Mouse (Mus musculus) stomach, postnatal 0 days (tissue): ENCODE measurements around the gene Pou4f1.

Experiments
- CTCF ChIP-seq: IDR thresholded peaks from 2 replicates; pipeline ENCODE4 v1.5.1; 2016; ENCODE audit warnings: antibody characterized with exemption, low read depth, mild to moderate bottlenecking, moderate library complexity
- EP300 ChIP-seq: optimal IDR thresholded peaks from 2 replicates; pipeline ENCODE3; 2016; ENCODE audit warnings: antibody characterized with exemption

DNA sequence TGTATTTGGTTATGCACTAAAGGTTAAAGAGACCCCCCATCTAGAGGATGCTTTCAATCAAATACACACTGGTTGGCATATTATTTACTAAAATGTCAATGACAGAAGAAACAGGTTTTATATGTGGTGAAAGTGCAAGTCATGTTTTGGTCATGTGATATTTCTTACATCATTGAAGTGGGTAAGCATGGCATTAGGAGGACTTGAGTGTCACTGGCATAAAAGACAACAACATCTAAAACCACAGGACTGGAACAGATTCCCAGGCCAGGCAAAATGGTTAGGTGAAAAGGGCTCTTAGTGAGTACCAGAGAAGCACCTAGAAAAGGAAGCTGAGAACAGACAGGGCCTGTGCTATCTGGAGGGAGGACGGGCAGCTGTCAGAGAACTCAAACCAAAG lies 43.9 kb upstream of the Pou4f1 start:
- TF ChIP-seq CTCF, result no peak
- no peak for TF ChIP-seq EP300
